ENCODE assay signal across 10 mouse cellular contexts in the genomic region with DNA sequence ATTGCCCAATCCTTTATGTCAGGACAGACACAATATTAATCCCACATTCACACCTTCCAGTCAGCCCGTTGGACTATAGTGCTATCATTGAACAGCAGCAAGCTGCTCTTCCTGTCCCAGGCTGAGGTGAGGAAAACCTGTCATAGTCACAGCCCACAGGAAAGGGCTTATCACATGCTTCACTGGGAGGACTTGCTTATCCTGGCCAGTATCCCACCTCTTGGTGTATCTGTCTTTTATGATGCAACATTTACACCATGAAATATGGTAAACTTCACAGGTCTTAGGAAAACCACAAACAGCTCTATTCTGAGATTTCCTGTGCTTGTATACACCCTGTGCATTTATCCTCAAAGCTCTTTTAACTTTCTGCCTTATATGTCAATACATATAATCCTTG. TPM values are rescaled to one million over a fixed set of nuclear protein-coding genes. Genes with fewer than 3 reads are reported as not detected.
A peak's percentile ranks its signal among the peaks of the same experiment; 100 is the strongest.
DNase-seq lines count a peak whose midpoint lies in the region; ATAC-seq lines count a peak whose summit lies in the region.
"Had no signal": no experiment of that assay in that cellular context is flagged by ENCODE, and none has a peak within 500 bp of the region (broad histone marks: within the 10 kb centered on the region; RNA-seq: fewer than 3 reads in every experiment).

No protein-coding gene starts in this region.

- peak; percentile 3 for DNase-seq in CD4-positive helper T cell, adult 2 months (ENCODE audit: low read depth, low spot score)
- DNase-seq in heart, adult 11 months, result peak; percentile 85
- DNase-seq in natural killer cell, adult 2 months (ENCODE audit: low spot score in 2 of 2), result peak; percentile 14 to 52

- peak; percentile 100 for ATAC-seq in common myeloid progenitor, adult 5-6 weeks (replicated peaks; ENCODE audit: low read depth, poor library complexity, severe bottlenecking)
- ATAC-seq in megakaryocyte, adult 5-6 weeks (ENCODE audit: poor library complexity, severe bottlenecking), result peak; percentile 33; the same call in 1 of the 2 replicates
- peak; percentile 89 for ATAC-seq in megakaryocyte-erythroid progenitor cell, adult 5-6 weeks (replicated peaks; ENCODE audit: low FRiP score, low TSS enrichment, poor library complexity, severe bottlenecking)

RNA-seq across cellular contexts. Expression of a gene that starts 4.5 kb away (rescaled TPM):
- total RNA-seq in common myeloid progenitor, adult 5-6 weeks (2017), result not detected in 2 replicates
- total RNA-seq in megakaryocyte, adult 5-6 weeks (2015), result 2.2 and 6.7 TPM in 2 replicates
- total RNA-seq in megakaryocyte, adult 5-6 weeks (2017), result 0.84 and 2.9 TPM in 2 replicates
- 3.2 TPM in 1 of 2 replicates, not detected in the other for total RNA-seq in megakaryocyte-erythroid progenitor cell, adult 5-6 weeks (2014; fragmentation: Nextera tagmentation)
- total RNA-seq in megakaryocyte-erythroid progenitor cell, adult 5-6 weeks (2017), result 0.61 and 4.1 TPM in 2 replicates
- total RNA-seq: adrenal gland, postnatal 14 days; adrenal gland, postnatal 36 days; ES-E14 had no signal

RNA-seq across cellular contexts. Expression of a gene that starts 35.7 kb away (rescaled TPM):
- 0.37 TPM in 1 of 2 replicates, not detected in the other for total RNA-seq in common myeloid progenitor, adult 5-6 weeks (2017)
- total RNA-seq in megakaryocyte, adult 5-6 weeks (2015), result 1.6 and 9.0 TPM in 2 replicates
- 2.4 and 4.8 TPM in 2 replicates for total RNA-seq in megakaryocyte, adult 5-6 weeks (2017)
- total RNA-seq in megakaryocyte-erythroid progenitor cell, adult 5-6 weeks (2014; fragmentation: Nextera tagmentation), result 0.82 TPM in 1 of 2 replicates, not detected in the other
- 2.7 and 8.2 TPM in 2 replicates for total RNA-seq in megakaryocyte-erythroid progenitor cell, adult 5-6 weeks (2017)
- total RNA-seq: adrenal gland, adult 18-20 months; adrenal gland, postnatal 14 days; adrenal gland, postnatal 36 days; ES-E14 had no signal

Comparison
In these comparisons a context has a peak if more than half of its experiments do, and no peak if none do; other contexts are left out.
1. Peak in every context shown above with its lines: DNase-seq and ATAC-seq.
2. DNase-seq: peak in every context shown above with its lines; median percentile 85 in heart, adult 11 months; 33 in natural killer cell, adult 2 months; 3 in CD4-positive helper T cell, adult 2 months.
3. ATAC-seq: peak in every context shown above with its lines; median percentile 100 in common myeloid progenitor, adult 5-6 weeks; 89 in megakaryocyte-erythroid progenitor cell, adult 5-6 weeks; 33 in megakaryocyte, adult 5-6 weeks.